Mouse (Mus musculus) brain, embryonic 18.5 days (tissue): ENCODE data around the gene Acot3.
A peak's percentile ranks its signal among the peaks of the same experiment; 100 is the strongest.
"Not testable (repeated sequence)": the region's sequence is repeated elsewhere in the genome, so short reads cannot be mapped to it uniquely, and the experiment has no call there.

Experiments used
- DNase-seq: peaks from one replicate; pipeline ENCODE4 v3.0.0-alpha.2; 2012; ENCODE audit warnings: low read depth, low spot score

Acot3 gene

GRCm38 (mm10) chr12:84051937-84052474, at the start of gene Acot3:
TSS of gene Acot3 (plus strand) at chr12:84052144.
- DNase-seq: no peak

DNA sequence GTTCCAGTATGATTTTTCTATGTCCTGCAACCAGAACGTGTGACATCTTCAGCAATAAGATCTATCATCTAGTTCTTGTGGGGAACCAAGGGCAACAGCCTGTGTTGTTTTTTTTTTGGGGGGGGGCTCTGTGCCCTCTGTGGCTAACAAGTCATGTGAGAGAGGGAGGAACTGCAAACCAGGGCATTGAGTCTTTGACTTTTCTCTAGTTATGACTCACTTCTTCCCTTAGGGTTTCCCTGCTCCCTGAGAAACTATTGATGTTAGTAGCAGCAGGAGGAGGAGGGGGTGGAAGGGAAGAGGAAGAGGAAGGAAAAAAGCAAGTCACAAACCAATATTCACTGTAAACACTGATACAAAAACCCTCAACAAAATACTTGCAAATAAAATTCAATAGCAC, 48.1 kb upstream of the Acot3 start:
- DNase-seq: no peak

- DNase-seq: no peak
These were observed 43.7 kb upstream of the Acot3 start for GRCm38 (mm10) chr12:84008251-84008650.

- no peak for DNase-seq
These were observed 43.2 kb upstream of the Acot3 start for GRCm38 (mm10) chr12:84008729-84009128.

GRCm38 (mm10) chr12:84009171-84009965, 42.6 kb upstream of the Acot3 start, which contains the start of gene Acot1:
TSS of gene Acot1 (plus strand) at chr12:84009490.
- peak; percentile 72 for DNase-seq

DNA sequence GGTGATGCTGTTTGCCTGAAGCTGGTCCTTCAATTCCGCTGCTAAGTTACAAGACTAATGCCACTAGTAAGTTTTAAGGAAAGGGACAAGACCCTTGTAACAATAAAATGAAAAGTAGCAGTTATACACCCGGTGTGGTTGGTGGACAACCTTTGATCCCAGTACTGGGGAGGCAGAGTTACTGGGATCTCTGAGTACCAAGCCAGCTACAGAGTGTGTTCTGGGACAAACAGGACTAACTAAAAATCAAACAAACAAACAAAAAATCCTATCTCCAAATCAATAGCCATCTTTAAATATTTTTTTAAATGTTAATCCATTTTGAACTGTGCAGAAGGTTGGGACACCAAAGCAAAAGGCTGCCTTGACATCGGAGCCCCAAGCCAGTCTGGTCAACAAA, 41.7 kb upstream of the Acot3 start:
- no peak for DNase-seq

GRCm38 (mm10) chr12:84011251-84012040, 40.5 kb upstream of the Acot3 start:
- DNase-seq: peak; percentile 78

DNA sequence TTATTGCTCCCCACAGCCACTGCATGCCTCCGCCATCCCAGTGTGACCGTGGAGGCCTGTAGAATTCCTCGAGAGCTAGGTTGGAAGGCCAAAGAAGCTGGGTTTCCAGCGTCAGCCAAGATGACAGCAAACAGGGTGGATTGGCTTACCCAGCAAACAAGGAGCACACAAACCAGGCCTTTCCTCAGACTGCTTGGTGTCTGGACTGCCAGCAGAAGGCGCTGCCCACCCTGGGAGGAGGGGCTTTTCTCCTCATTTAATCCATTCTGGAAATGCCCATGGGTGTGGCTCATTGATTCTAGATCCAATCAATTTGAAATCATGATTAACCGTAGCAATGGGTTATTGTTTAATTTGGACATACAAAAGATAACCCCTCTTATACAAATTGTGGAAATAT, 38.8 kb upstream of the Acot3 start:
- no peak for DNase-seq

GRCm38 (mm10) chr12:84013701-84014100, 38.2 kb upstream of the Acot3 start:
- no peak for DNase-seq

- not testable (repeated sequence) for DNase-seq
These were observed 31.4 kb upstream of the Acot3 start for GRCm38 (mm10) chr12:84020528-84020927.

DNA sequence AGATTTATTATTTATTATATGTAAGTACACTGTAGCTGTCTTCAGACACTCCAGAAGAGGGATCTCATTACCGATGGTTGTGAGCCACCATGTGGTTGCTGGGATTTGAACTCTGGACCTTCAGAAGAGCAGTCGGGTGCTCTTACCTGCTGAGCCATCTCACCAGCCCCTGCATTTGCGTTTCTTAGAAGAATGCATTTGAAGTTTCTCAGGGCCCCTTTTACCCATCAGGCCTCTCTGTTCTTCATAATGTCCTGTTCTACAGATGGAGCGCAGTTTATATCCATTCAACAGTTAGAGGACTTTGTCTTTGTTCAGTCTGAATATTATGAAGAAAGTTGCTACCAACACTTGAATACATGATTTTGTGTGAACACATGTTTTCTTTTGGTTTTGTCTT, 29.7 kb upstream of the Acot3 start:
- not testable (repeated sequence) for DNase-seq

DNA sequence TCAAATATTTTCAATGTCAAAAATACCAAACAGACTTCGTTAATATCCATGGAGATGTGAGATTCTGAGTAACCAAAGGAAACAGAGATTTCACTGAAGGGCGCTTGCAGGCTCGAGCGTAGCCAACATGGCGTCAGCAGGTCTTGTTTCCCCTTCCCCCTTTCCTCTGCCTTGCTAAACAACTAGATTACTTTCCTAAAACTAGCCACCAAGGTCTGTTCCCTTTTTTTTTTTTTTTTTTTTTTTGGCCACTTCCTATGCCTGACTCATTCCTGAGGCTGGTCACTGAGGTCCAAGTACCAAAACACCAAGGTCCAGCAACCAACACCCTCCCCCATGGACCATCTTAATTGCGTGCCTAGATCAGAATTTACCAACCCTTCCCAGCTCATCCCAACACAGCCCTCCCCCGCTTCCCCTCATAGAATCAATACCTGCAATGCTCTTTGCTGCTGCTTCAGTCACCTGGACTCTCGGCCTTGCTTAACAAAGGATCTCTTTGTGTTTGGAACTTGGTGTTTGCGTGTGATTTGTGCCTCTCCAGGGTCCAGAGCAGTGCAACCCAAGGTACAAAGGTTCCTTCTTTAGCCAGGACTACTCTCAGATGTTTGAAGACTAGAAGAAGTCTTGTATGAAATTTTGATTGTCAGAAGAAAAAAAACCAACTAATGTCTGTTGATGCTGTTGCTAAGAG, 28.7 kb upstream of the Acot3 start:
- no peak for DNase-seq

GRCm38 (mm10) chr12:84025888-84026287, 26.1 kb upstream of the Acot3 start:
- DNase-seq: no peak

DNA sequence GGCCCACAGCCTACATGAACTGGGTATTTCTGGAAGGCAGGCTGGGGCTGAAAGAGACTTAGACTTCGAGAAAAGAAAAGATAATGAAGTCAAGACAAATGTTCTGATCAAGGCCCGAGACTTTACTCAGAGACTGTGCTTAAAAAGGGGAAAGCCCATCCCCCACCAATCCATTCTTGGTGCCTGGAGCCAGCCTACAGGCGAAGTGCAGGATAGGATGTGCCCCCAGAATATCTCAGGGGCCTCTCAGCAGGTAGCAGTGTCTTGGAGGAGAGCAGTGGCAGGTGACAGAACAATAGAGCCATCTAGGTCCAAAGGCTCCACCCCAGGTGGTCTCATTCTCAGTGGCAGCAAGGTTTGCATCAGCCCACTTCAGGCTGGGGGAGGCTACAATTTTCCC, 23.6 kb upstream of the Acot3 start:
- DNase-seq: not testable (repeated sequence)

GRCm38 (mm10) chr12:84029043-84029442, 22.9 kb upstream of the Acot3 start:
- DNase-seq: not testable (repeated sequence)

- no peak for DNase-seq
These were observed 21.1 kb upstream of the Acot3 start for GRCm38 (mm10) chr12:84030659-84031332.

GRCm38 (mm10) chr12:84032854-84033253, 19.1 kb upstream of the Acot3 start:
- DNase-seq: no peak

GRCm38 (mm10) chr12:84033302-84033701, 18.6 kb upstream of the Acot3 start:
- not testable (repeated sequence) for DNase-seq

DNA sequence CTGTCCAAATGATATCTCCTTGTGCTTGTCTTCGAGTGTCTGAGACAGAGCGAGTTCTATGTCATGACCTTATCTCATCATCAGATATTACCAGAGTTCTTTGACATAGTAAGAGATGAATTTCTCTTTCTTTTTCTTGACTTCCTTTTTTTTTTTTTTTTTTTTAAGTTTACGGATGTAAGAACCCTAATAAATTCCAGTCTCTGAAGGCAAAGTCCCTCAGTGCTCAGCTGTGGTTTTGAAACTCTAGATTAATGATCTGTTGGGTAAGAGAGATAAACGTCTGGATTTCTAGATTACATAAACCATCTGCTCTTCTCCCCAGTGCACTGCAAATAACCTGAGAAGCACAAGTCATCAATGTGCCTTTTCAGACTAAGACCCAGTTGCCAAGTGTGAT, 17.8 kb upstream of the Acot3 start:
- DNase-seq: no peak

DNA sequence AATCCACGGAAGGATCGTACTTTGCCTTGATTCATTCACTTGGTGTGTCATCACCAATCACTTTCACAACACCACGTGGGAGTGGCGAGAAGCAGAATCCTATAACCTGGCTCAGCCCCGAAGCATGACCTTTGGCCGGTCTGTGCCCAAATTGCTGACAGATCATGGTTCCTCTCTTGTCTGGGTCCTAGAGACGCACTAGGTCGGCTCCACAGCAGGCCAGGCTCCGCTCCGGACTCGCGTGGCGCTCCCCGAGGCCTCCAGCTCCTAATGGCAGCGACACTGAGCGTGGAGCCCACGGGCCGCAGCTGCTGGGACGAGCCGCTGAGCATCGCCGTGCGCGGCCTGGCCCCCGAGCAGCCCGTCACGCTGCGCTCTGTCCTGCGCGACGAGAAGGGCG, 13.7 kb upstream of the Acot3 start, which contains the start of gene Acot4:
TSS of gene Acot4 (plus strand) at position 139 of the 400 bp plus-strand sequence.
- DNase-seq: not testable (repeated sequence)

DNA sequence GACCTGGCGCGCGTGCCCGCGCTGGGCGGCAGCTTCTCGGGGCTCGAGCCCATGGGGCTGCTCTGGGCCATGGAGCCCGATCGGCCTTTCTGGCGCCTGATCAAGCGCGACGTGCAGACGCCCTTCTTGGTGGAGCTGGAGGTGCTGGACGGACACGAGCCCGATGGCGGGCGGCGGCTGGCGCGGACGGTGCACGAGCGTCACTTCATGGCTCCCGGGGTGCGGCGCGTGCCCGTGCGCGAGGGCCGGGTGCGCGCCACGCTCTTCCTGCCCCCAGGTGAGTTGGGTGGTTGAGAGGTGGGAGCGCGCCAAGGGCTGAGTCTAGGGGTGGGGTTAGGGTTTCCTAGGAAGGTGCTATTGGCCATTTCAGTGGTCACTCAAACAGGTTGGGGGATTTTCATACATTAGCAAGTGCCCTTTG, 13.2 kb upstream of the Acot3 start, which contains the start of gene Gm49366:
TSS of gene Gm49366 (plus strand) at position 245 of the 421 bp plus-strand sequence.
- DNase-seq: not testable (repeated sequence)
